Mouse (Mus musculus) MEL-GATA-1-ER (cell line): ENCODE measurements around the gene Ackr1.
"Not testable (repeated sequence)": the region's sequence is repeated elsewhere in the genome, so short reads cannot be mapped to it uniquely, and the experiment has no call there.

ENCODE experiments used
- DNase-seq: peaks from one replicate; pipeline ENCODE4 v3.0.0-alpha.2; 2012; ENCODE audit warnings: low read depth; ENCODE audit errors: extremely low read depth

Gene Ackr1

DNA sequence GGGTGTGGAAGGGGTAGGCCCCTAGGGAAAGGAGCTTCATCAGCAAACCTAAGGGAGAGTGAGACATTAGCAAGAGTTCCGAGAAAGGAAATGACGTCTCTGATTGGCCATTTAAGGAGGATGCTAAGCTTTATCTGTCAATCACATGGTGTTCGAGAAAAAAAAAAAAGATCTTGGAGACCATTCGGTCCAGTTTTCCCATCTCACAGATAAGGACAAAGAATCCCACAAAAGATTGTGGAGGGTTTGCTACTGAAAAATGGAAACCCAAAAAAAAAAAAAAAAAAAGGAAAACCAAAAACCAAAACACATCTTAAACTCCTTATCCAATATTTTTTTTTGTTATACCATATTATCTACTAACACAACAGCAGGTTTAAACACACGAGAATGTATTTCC, 15.6 kb upstream of the Ackr1 start:
- no peak for DNase-seq

DNA sequence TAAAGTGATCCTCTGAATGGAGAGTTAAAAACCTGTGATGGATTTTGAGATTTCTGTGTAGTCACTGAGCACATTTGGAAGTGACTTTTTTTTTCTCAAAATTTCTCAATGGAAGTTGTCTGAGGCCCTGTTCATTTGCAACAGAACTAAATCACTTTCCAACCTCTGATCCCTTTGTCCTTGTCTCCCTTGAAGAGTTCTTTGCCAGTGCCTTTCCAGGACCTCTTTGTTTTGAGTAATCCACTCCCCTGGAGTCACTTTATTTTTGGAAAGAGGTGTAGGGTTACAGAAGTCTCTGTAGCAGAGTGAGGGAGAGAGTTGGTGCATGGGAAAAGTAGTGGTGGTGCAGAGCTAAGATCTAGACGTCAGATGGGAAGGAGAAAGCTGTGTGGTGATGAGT, 15.0 kb upstream of the Ackr1 start:
- no peak for DNase-seq

DNA sequence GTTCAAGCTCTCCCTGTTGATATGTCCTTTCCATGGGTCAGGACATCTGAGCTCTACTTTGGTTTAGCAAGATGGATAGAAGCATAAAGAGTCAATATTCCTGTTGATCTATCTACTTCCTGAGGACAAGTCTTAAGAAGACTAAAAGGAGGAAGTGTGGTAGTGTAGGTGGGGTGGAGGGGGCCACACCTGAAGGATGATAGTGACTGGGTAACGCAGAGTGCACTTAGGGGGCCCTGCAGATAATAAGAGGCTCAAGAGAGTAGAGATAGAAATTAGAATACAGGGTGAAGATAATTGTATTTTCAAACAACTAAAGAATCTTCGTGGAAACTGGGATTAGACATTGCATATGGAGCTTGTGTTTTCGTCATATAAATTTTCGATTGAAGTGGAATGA, 11.6 kb upstream of the Ackr1 start:
- DNase-seq = no peak

DNA sequence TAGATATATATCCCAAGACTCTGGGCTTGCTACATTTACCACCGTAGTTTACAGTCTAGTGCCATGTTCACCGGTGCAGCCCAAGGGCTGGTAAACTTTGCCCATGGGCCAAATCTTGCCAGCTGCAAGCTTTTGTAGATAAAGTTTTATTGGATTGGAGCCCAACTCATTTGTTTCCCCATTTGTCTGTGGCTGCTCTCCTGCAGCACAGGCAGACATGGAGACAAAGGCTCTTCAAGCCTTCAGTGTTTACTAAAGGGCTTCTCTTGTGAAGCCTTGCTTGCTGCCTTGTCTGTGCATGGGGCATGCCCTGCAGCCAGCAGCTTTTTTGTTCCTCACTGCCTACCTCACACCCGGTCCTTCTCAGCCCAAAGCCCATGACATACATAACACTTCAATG, 10.4 kb upstream of the Ackr1 start:
- no peak for DNase-seq

DNA sequence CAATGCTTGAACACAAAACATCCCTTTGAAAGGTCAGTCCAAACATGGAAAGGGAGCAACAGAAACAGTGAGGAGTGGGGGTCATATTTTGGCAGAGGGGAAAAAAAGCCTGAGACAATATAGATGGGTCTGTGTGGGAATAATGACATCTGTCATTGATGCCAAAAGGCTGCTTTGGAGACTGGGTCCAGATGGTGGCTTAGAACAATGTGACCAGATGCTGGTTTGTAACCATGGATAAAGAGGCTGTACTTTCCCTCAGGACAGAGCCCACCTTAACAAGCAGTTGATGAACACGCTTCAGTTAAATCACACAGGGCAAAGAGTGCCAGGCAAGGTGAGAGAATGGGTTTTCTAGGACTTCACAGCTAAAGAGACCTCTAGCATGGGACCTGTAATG, 8.9 kb upstream of the Ackr1 start:
- no peak for DNase-seq

DNA sequence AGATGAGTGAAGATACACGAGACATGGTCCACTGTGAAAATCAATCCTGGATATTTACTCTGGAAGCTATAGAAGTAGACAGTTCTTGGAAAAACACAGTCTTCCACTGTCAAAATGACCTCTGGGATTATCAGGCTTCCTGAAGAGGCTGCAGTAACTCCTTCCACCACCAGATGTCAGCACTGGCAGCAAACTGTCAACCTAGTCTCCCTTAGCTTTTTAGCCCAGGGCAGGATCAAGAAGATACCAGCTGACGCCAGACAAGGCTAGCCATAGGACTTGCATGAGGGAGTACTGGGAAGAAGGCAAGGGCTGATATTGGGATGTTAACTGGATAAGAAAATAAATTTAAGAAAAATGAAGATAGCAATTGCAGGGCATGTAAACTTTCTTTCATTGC, 6.0 kb upstream of the Ackr1 start:
- DNase-seq = no peak

DNA sequence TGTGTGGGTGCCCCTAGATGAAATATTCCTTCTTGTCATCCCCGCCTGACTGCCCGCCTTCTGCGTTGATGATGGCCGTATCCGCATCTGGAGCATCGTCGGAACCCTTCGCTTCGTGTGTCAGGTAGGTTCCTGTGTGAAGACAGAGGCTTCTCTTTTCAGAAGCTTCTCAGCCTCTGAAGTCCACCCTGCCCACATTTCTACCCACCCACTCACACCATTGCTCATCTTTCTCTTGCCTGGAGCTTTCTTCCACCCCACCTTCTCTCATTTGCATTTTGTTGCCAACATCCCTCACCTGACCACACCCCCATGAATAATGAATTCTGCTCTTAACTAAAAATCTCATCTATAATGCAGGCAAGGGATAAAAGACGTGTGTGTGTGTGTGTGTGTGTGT, 3.5 kb upstream of the Ackr1 start:
- no peak for DNase-seq

DNA sequence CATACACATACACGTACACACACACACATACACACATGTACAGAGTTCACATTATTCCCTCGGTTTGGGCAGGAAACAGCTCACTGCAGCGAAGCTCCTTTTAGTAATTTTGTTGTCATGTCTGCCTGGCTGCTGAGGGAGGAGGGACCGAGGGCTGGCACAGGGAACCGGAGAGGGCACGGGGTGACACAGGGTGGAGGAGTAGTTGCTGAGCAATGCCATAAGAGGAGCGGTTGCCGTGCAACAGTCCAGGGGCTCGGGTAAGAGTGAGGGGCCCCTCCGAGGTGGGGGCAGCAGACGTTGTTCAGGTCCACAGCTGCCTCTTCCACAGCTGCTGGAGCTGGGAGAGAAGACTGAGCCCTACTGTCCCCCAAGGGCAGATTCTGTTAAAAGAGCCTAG, 2.4 kb upstream of the Ackr1 start:
- no peak for DNase-seq

DNA sequence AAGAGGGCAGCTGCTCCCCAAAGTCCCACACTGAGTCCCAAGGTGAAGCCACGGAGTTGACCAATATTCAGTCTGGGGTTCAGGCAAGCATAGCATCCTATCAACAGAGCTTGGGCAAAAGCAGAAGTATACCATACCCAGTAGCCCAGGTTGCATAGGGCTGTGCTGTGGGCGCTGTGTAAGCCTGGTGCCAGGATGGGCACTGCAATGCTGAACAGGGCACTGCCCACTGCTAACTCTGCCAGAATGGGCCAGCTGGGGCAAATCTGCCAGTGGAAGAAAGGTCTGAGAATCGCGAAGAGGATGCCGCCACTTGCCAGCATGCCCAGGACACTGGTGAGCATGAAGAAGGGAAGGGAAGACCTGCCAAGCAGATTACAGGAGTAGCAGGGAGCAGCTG, 1.1 kb downstream of the Ackr1 start:
- DNase-seq = no peak

DNA sequence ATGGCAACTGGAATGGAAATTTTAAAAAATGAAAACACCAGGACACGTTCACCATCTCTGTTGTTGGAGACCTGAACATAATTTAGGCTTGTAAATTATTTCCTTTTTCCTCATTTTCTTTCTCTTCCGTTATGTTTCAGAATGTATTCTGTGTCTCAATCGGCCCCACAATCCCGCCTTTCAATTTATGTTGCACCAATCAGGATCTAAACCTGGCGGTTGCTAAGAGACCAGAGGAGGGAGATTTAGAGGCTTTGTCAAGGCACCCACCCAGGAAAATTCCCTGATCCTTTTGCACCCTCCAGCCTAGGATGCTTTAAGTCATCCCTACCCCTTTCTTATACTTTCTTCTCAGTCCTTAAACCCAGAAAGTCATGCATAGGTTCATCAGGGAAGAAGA, 3.8 kb downstream of the Ackr1 start:
- no peak for DNase-seq

DNA sequence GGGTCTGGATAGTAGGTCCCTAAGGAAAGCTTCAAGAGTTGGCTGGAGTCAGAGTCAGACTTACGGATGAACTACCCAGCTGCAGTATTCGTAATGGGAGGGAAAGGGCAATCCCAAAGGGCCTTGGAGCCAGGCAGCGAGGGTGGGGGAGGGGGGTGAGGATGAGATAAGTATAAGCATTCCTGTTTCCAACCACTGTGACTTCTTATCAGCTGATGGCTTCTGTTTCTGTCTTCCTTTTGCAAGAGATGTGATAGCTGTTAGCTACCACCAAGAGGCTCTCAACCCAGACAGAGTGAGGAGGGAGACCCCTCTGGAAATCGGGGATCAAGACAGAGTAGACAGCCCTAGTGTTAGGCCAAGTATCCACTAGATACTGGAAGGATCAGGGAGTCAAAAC, 4.4 kb downstream of the Ackr1 start:
- peak; percentile 50 for DNase-seq

DNA sequence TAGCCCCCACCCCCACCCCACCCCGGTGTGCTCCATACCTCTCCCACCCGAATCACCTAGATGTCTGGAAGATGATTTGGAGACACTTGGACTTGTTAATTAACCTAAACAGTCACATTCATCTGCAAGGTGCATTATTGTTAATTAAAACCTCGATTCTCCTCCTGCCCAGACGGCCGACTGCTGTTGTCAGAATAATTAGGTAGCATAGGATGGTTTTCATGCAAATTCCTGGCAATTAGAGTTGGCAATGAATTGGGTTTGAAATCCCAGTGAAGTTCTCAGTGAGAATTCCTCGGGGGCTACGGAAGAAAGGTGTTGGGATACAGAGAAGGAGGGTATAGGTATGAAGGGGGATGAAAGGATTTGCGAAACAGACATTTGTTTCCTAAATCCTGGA, 5.1 kb downstream of the Ackr1 start:
- DNase-seq = no peak

DNA sequence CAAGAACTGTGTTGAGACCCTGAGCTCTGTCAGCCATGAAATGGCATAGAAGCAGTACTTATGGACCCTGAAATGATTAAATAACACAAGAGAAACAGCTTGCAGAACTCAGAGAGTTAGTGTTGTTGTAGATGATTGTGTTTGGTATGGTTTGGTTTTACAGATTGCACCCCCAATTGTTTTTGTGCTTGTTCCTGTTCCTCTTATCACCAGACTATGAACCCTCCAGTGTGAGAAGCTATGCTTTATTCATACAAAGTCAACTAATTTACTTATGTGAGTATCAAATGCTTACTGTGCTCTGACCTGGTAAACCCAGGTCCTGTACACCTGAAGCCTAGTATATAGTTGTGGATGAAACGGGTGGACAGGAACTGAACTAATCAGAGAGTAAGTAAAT, 7.0 kb downstream of the Ackr1 start:
- DNase-seq = no peak

DNA sequence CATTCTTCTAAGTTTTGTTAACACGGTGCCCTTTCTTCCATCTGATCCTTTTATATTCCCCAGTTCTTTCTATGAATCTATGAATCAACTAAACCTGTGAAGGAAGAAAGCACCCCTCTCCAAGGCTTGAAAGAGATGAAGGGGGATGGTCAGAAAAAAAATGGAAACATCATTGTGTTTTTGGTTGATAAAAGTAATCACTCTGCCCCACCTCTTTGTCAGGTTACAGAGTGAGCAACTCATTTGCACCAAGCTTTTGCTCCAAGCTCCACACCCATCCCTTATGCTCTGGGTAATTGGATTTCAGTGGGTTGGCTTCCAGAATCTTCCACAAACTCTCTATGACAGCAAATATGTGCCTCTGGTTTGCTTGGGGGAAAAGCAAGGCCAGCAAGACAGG, 8.2 kb downstream of the Ackr1 start:
- DNase-seq = no peak

DNA sequence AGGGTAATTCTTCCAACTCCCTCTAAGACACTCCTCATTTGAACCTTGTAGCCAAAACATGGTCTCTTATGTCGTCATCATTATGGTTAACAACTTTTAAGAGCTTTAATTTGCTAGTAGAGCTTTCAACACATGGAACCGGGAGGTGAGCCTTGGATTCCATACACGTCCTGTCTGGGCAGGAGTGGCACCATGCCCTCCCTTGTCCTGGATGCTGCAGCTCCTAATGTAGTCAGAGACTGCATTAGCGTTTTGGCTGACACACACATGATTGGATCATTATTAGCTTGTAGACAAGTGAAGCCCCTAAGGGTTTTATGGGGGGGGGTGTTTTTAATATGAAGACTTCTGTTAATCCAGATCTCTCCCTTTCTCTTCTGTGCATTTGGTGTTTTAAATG, 8.6 kb downstream of the Ackr1 start:
- no peak for DNase-seq

DNA sequence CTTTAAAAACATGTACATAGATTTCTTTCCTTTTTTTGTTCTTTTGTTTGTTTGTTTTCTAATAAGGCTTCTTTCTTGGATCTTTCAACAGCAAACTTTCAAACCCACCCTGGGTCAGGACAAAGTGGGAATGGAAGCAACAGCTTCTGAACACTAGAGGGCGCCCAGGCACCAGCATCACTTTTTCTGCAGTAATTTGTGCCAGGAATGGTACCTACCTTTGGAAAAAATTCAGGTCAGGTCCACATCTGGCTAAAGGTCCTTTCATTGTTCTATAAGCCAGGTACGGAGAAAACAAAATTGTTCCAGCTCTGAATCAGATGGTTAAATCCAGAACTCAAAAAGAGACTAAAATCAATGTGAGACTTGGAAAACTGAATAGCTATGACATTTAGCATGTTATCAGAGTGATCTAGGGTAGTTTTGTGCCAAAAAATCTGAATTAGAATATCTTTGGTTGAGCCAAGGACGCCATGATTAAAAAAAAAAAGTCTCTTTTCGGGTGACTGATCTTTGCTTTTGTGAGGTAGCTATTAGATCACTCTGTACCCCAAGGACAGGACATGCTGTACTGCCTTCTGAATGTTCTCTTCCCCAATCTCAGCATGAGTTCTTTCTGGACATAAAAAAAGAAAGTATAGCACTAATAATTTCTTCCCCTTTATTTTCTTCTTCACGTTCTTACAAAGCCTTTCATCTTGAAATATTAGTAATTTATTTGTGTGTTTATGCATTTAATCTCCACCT, 9.5 kb downstream of the Ackr1 start:
- no peak for DNase-seq

DNA sequence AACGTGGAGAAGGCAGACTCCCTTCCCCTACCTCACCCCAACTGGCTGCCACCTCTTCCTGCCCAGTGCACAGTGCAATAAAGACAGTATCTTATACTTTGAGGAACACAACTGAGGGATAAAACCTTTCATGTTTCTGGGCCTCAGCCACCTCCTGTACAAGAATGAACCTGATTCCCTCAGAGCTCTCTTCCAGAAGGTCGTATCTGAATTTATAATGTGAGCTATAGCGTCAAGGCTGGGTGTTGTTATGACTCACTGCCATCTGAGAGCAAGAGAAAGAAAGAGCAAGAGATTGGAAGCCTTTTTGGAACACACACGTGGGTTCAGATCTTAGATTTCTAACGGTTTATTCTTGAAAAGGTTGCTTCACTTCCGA, 11.3 kb downstream of the Ackr1 start:
- DNase-seq = no peak

DNA sequence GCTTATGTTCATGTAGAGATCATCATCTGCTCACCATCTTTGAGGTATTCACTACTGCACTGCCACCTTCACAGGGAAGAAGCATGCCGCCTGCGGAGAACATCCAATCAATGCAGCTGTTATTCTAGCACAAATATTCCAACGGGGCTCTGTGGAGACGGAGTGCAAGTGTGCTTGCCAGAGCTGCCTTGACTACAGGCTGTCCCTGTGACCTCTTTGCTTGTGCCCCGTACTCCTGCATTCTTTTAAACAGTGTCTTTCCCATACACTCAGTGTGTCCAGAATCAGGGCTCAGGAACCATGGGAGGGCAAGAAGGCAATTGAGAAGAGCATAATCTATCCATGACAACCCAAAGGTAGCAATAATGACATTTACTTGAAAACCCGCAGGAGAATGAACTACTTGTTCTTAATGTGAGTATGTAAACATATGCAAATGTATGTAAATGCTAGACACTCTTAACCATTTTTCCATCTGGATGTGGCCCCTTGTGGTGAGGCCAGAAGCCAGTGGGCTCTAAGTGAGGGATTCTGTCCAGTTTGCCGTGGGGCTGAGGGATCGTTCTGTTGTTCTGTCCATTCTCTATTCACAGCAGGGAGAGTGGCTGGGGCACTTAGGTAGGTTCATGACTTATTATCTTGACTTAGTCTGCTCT, 11.8 kb downstream of the Ackr1 start:
- DNase-seq = no peak

DNA sequence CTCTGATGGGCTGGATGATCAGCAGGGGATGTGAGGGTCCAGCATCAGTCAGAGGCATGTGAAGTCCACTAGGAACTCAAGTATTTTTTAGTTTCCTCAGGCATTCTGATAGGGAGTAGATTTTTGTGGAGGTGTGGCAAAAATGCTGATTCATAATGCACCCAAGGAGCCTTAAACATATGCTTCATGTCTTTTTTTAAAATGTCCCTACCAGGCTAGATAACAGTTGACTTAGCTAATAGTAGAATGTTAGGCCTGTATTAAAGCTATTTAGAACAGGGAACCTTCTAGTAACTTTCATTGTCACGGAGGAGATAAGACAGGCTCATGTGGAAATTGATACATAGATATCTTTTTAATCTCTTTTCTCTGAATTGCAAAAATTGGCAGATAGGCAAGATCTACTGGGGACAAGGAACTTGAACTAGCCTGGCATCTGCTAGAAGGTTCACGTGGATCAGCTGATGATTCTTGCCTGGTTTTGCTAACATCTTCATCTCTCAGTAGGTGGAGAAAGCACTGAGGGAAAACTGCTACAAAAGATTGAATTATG, 15.5 kb downstream of the Ackr1 start:
- DNase-seq = no peak

DNA sequence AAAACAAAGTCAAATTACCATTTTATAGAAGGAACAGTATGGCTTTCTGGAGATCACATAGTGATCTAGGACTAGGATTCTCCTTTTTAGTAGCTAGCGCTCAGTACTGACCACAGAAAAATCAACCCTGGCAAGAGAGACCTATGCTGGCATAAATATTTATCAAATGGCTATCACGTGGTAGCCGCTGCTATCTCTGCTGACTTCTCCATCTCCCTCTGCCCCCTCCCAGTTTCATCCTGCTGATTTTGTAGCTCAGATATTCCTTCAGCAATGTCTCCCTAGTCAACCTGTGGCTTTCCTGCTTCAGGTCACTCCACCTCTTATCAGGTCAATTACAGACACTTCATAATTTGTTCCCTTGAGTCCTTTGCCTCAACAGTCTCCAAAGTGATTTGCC, 17.8 kb downstream of the Ackr1 start:
- DNase-seq = no peak

DNA sequence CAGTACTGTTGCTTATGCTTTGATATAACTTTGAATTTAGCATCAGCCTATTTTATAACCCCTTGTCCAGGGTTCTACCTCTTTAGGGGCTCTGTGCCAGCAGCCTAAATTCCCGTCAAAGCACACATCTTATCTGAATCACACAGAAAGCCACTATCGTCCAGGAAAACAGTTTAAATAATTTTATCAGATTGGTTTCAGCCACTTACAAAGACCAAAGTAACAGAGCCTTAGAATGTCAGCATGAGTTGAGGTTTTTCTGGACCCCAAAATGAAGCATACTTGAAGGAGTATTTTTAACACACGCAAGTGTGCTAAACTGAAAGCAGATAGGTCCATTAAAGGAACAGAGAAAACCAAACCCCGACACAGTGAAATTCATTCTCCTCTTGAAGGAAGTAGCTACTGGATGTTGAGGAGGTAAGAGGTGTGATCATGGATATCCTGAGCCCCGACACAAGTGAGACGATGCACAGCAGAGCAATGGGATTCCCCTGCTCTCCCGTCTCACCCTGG, 20.0 kb downstream of the Ackr1 start:
- not testable (repeated sequence) for DNase-seq

DNA sequence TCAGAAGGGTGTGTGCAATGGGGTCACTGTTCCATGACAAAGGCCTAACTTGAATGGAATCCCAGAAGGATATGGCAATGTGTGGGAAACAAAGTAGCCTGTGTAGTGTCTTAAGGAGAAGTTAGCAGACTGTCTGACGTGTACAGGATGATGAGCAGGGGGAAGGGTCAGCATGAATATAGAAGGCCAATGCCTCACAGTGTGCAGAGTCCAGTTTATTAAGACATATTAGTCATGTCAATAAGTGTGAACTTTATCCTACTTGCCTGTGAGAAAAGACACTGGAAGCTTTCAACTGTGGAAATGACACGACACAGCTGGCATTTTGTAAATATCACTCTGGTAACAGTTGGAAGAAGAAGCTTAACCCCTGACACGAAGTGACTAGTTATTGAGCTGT, 30.8 kb downstream of the Ackr1 start:
- DNase-seq = not testable (repeated sequence)
